Mouse (Mus musculus): ENCODE results near the gene Serp2.

DNA sequence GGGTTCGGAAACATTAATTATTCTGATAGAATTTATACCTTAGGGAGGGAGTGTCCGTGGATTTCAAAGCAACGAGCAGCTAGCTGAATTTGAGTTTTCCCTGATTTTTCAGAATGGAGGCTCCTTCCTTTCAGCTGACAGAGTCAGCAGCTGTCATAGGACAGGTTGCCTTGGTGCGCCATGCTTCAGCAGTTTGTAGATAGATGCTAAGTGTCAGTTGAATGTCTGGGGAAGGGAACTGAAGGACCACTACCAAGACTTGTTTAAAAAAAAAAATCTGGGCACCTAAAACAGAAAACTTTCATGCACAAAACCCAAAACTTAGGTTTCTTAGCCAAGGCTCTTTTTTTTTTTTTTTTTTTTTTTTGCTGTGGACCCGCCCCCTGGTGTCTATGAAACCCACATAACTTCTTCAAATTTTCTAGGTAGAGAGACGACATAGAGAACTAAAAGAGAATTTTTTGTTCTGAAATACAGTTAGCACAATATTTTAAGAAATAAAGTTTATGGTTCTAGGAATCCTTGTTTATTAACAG lies 42.6 kb downstream of the Serp2 start:
- TF ChIP-seq CTCF (IDR thresholded peaks at IDR 0.05; ENCODE audit: insufficient read depth, low read length) (no peak), POLR2A (IDR thresholded peaks at IDR 0.05; ENCODE audit: borderline replicate concordance, extremely low read depth, low read depth, low read length) (no peak)
